Mouse (Mus musculus) heart, embryonic 12.5 days (tissue): ENCODE measurements around the gene Spata4. TPM values are rescaled to one million over a fixed set of nuclear protein-coding genes. Genes with fewer than 3 reads are reported as not detected.

ENCODE experiments used
- ATAC-seq: fragments of 200-750 bp; cut with Nextera tagmentation; 2 replicates; pipeline ENCODE4 v1.8.0; 2017; ENCODE audit warnings: moderate TSS enrichment, moderate library complexity; ENCODE audit not compliant: insufficient number of reproducible peaks, low FRiP score
- H3K27ac ChIP-seq: fragments of 300-500 bp; sonication (generic); 2 replicates; pipeline ENCODE4 v1.5.1; 2016; ENCODE audit warnings: mild to moderate bottlenecking, moderate library complexity; ENCODE audit not compliant: poor library complexity, severe bottlenecking
- H3K27me3 ChIP-seq: fragments of 300-500 bp; sonication (generic); replicated peaks from 2 replicates; pipeline ENCODE4 v1.6.1; 2016; ENCODE audit warnings: mild to moderate bottlenecking, moderate library complexity
- H3K36me3 ChIP-seq: fragments of 300-500 bp; sonication (generic); 2 replicates; pipeline ENCODE4 v1.6.1; 2016; ENCODE audit warnings: mild to moderate bottlenecking, moderate library complexity
- H3K4me1 ChIP-seq: fragments of 300-500 bp; sonication (generic); replicated peaks from 2 replicates; pipeline ENCODE4 v1.6.1; 2016; ENCODE audit warnings: mild to moderate bottlenecking
- H3K4me2 ChIP-seq: fragments of 300-500 bp; sonication (generic); 2 replicates; pipeline ENCODE4 v1.6.1; 2016; ENCODE audit warnings: mild to moderate bottlenecking, moderate library complexity
- H3K4me3 ChIP-seq: fragments of 300-500 bp; sonication (generic); 2 replicates; pipeline ENCODE4 v1.5.1; 2016; ENCODE audit warnings: mild to moderate bottlenecking
- H3K9ac ChIP-seq: fragments of 300-500 bp; sonication (generic); 2 replicates; pipeline ENCODE4 v1.6.1; 2016; ENCODE audit warnings: mild to moderate bottlenecking, moderate library complexity
- H3K9me3 ChIP-seq: fragments of 300-500 bp; sonication (generic); replicated peaks from 2 replicates; pipeline ENCODE4 v1.6.1; 2016; ENCODE audit warnings: mild to moderate bottlenecking, moderate library complexity
- WGBS: fragments of 180-500 bp; shearing (Covaris S2); methylation state at CpG from one replicate; pipeline ENCODE4 v1.1.7; 2016; 5-methylcytosine and 5-hydroxymethylcytosine counted together
- polyA plus RNA-seq: library from polyadenylated mRNA; unstranded; fragments of >200 nt; fragmentation: Nextera tagmentation; extraction: Ambion mirVana; gene quantifications from 2 replicates; pipeline ENCODE4 v1.2.1, GENCODE M21; 2016

Gene Spata4
- not detected in 2 replicates for polyA plus RNA-seq

- H3K27ac ChIP-seq: peak within 1 kb of the TSS; percentile 25; the same call in 1 of the 2 replicates
- no peaks in the 10 kb centered on the region for H3K27me3 ChIP-seq
- 5% methylated on average over 21 of the region's 21 CpGs for WGBS
- no peaks in the 10 kb centered on the region for H3K36me3 ChIP-seq
- peak within 1 kb of the TSS; percentile 78 for H3K4me2 ChIP-seq
- peak within 1 kb of the TSS; percentile 44 for H3K4me3 ChIP-seq
- H3K9ac ChIP-seq: peak within 1 kb of the TSS; percentile 68
- H3K9me3 ChIP-seq: no peaks in the 10 kb centered on the region
- peak; percentile 84 for ATAC-seq
- peaks cover 6% of the 10 kb centered on the region for H3K4me1 ChIP-seq
These were observed at the start of gene Spata4 for GRCm38 (mm10) chr8:54600671-54601251. Gene Spata4 (plus strand): TSS chr8:54600781.

GRCm38 (mm10) chr8:54554921-54555320 lies 45.7 kb upstream of the Spata4 start:
- no peaks in the 10 kb centered on the region for H3K4me1 ChIP-seq
- H3K9ac ChIP-seq: no peak overlapping the region
- no peaks in the 10 kb centered on the region for H3K27me3 ChIP-seq
- WGBS: 74% methylated on average over 2 of the region's 2 CpGs
- no peak overlapping the region for H3K4me2 ChIP-seq
- no peak for ATAC-seq
- H3K9me3 ChIP-seq: no peaks in the 10 kb centered on the region
- no peak overlapping the region for H3K4me3 ChIP-seq
- no peak overlapping the region for H3K27ac ChIP-seq
- no peaks in the 10 kb centered on the region for H3K36me3 ChIP-seq

- H3K27me3 ChIP-seq: no peaks in the 10 kb centered on the region
- H3K9me3 ChIP-seq: no peaks in the 10 kb centered on the region
- H3K27ac ChIP-seq: no peak overlapping the region
- no peak overlapping the region for H3K9ac ChIP-seq
- no peak overlapping the region for H3K4me2 ChIP-seq
- WGBS: 41% methylated on average over 4 of the region's 4 CpGs
- no peak for ATAC-seq
- H3K4me1 ChIP-seq: peaks cover 5% of the 10 kb centered on the region; the same call in 1 of the 2 replicates
- H3K4me3 ChIP-seq: no peak overlapping the region
- H3K36me3 ChIP-seq: no peaks in the 10 kb centered on the region
These were observed 38.4 kb upstream of the Spata4 start for GRCm38 (mm10) chr8:54562137-54562536.

GRCm38 (mm10) chr8:54565181-54565580 lies 35.4 kb upstream of the Spata4 start:
- Histone ChIP-seq H3K36me3 (no peaks in the 10 kb centered on the region), H3K27me3 (no peaks in the 10 kb centered on the region), H3K4me2 (no peak overlapping the region), H3K9ac (no peak overlapping the region), H3K9me3 (no peaks in the 10 kb centered on the region), H3K27ac (no peak overlapping the region), H3K4me1 (peaks cover 5% of the 10 kb centered on the region; the same call in 1 of the 2 replicates), H3K4me3 (no peak overlapping the region)
- 79% methylated on average over 1 of the region's 1 CpGs for WGBS
- no peak for ATAC-seq

- no peak for ATAC-seq
- H3K36me3 ChIP-seq: no peaks in the 10 kb centered on the region
- H3K4me2 ChIP-seq: no peak overlapping the region
- no peak overlapping the region for H3K27ac ChIP-seq
- H3K9me3 ChIP-seq: no peaks in the 10 kb centered on the region
- no peak overlapping the region for H3K4me3 ChIP-seq
- 78% methylated on average over 7 of the region's 7 CpGs for WGBS
- H3K4me1 ChIP-seq: peaks cover 8% of the 10 kb centered on the region
- H3K27me3 ChIP-seq: no peaks in the 10 kb centered on the region
- no peak overlapping the region for H3K9ac ChIP-seq
These were observed 34.8 kb upstream of the Spata4 start for GRCm38 (mm10) chr8:54565603-54566260.

GRCm38 (mm10) chr8:54567168-54567567 lies 33.4 kb upstream of the Spata4 start:
- H3K36me3 ChIP-seq: no peaks in the 10 kb centered on the region
- H3K9ac ChIP-seq: no peak overlapping the region
- no peak overlapping the region for H3K27ac ChIP-seq
- no peak overlapping the region for H3K4me2 ChIP-seq
- ATAC-seq: no peak
- H3K27me3 ChIP-seq: no peaks in the 10 kb centered on the region
- H3K4me3 ChIP-seq: no peak overlapping the region
- 44% methylated on average over 2 of the region's 2 CpGs for WGBS
- peaks cover 8% of the 10 kb centered on the region for H3K4me1 ChIP-seq
- H3K9me3 ChIP-seq: no peaks in the 10 kb centered on the region

- Histone ChIP-seq H3K4me3 (no peak overlapping the region), H3K4me2 (peak overlapping the region; percentile 27), H3K36me3 (no peaks in the 10 kb centered on the region), H3K9me3 (no peaks in the 10 kb centered on the region), H3K4me1 (peaks cover 7% of the 10 kb centered on the region), H3K27me3 (no peaks in the 10 kb centered on the region), H3K27ac (peak overlapping the region; percentile 68), H3K9ac (no peak overlapping the region)
- WGBS: 64% methylated on average over 15 of the region's 15 CpGs
- no peak for ATAC-seq
These were observed 29.7 kb upstream of the Spata4 start for GRCm38 (mm10) chr8:54570618-54571609.

- H3K27me3 ChIP-seq: no peaks in the 10 kb centered on the region
- WGBS: 69% methylated on average over 3 of the region's 3 CpGs
- H3K36me3 ChIP-seq: no peaks in the 10 kb centered on the region
- H3K4me3 ChIP-seq: no peak overlapping the region
- ATAC-seq: no peak
- no peak overlapping the region for H3K27ac ChIP-seq
- no peaks in the 10 kb centered on the region for H3K9me3 ChIP-seq
- no peak overlapping the region for H3K9ac ChIP-seq
- H3K4me1 ChIP-seq: peaks cover 5% of the 10 kb centered on the region; the same call in 1 of the 2 replicates
- no peak overlapping the region for H3K4me2 ChIP-seq
These were observed 19.1 kb upstream of the Spata4 start for GRCm38 (mm10) chr8:54581436-54581835.

GRCm38 (mm10) chr8:54582886-54583285 lies 17.7 kb upstream of the Spata4 start:
- H3K4me1 ChIP-seq: peaks cover 5% of the 10 kb centered on the region; the same call in 1 of the 2 replicates
- no peak overlapping the region for H3K4me2 ChIP-seq
- no peaks in the 10 kb centered on the region for H3K36me3 ChIP-seq
- ATAC-seq: no peak
- H3K27ac ChIP-seq: no peak overlapping the region
- no peaks in the 10 kb centered on the region for H3K27me3 ChIP-seq
- no peak overlapping the region for H3K4me3 ChIP-seq
- 50% methylated on average over 1 of the region's 1 CpGs for WGBS
- no peak overlapping the region for H3K9ac ChIP-seq
- H3K9me3 ChIP-seq: no peaks in the 10 kb centered on the region

GRCm38 (mm10) chr8:54594634-54595033 lies 5.9 kb upstream of the Spata4 start:
- H3K4me1 ChIP-seq: no peaks in the 10 kb centered on the region
- no peak overlapping the region for H3K9ac ChIP-seq
- H3K27ac ChIP-seq: no peak overlapping the region
- H3K4me2 ChIP-seq: no peak overlapping the region
- no peak for ATAC-seq
- H3K36me3 ChIP-seq: no peaks in the 10 kb centered on the region
- 87% methylated on average over 5 of the region's 5 CpGs for WGBS
- no peak overlapping the region for H3K4me3 ChIP-seq
- no peaks in the 10 kb centered on the region for H3K9me3 ChIP-seq
- no peaks in the 10 kb centered on the region for H3K27me3 ChIP-seq

- H3K4me2 ChIP-seq: no peak overlapping the region
- peaks cover 6% of the 10 kb centered on the region for H3K4me1 ChIP-seq
- WGBS: 60% methylated on average over 2 of the region's 2 CpGs
These were observed 4.5 kb upstream of the Spata4 start for GRCm38 (mm10) chr8:54596051-54596450.

More at GRCm38 (mm10) chr8:54596051-54596450, 4.5 kb upstream of the Spata4 start:
- no peak overlapping the region for H3K4me3 ChIP-seq
- no peak overlapping the region for H3K27ac ChIP-seq
- H3K9ac ChIP-seq: no peak overlapping the region
- H3K27me3 ChIP-seq: no peaks in the 10 kb centered on the region
- no peak for ATAC-seq
- no peaks in the 10 kb centered on the region for H3K36me3 ChIP-seq
- no peaks in the 10 kb centered on the region for H3K9me3 ChIP-seq
